Mouse (Mus musculus) midbrain, postnatal 0 days (tissue): ENCODE measurements at regions not wholly inside any gene's neighbourhood (a gene's known extent, or its start where the extent isn't known, plus 50 kb on each side); places are given as distances from the start of the nearest gene placed in this dataset.

ENCODE experiments used
- ATAC-seq: fragments of 200-750 bp; cut with Nextera tagmentation; 2 replicates; pipeline ENCODE4 v1.8.0; 2017; ENCODE audit warnings: moderate number of reproducible peaks, mild to moderate bottlenecking, moderate TSS enrichment, moderate library complexity; ENCODE audit not compliant: low FRiP score
- DNase-seq: peaks from one replicate; pipeline ENCODE4 v3.0.0-alpha.2; 2015; ENCODE audit warnings: low spot score
- H3K27ac ChIP-seq: fragments of 300-500 bp; sonication (generic); 2 replicates; pipeline ENCODE4 v1.5.1; 2014; ENCODE audit warnings: low read depth, mild to moderate bottlenecking, low read length, mixed read lengths
- H3K27me3 ChIP-seq: fragments of 300-500 bp; sonication (generic); 2 replicates; pipeline ENCODE4 v1.6.1; 2014; ENCODE audit warnings: low read length, control low read depth, mixed read lengths; ENCODE audit not compliant: insufficient read depth
- H3K36me3 ChIP-seq: fragments of 300-500 bp; sonication (generic); 2 replicates; pipeline ENCODE4 v1.6.1; 2014; ENCODE audit warnings: low read length, control low read depth, mixed read lengths; ENCODE audit not compliant: insufficient read depth
- H3K4me1 ChIP-seq: fragments of 300-500 bp; sonication (generic); 2 replicates; pipeline ENCODE4 v1.6.1; 2014; ENCODE audit warnings: mild to moderate bottlenecking, control low read depth, antibody characterized with exemption, low read length, mixed read lengths; ENCODE audit not compliant: insufficient read depth
- H3K4me2 ChIP-seq: fragments of 300-500 bp; sonication (generic); 2 replicates; pipeline ENCODE4 v1.6.1; 2014; ENCODE audit warnings: low read depth, mild to moderate bottlenecking, low read length, mixed read lengths; ENCODE audit not compliant: poor library complexity, severe bottlenecking
- H3K4me3 ChIP-seq: fragments of 300-500 bp; sonication (generic); 2 replicates; pipeline ENCODE4 v1.5.1; 2014; ENCODE audit warnings: low read depth, mild to moderate bottlenecking, low read length, moderate library complexity
- H3K9ac ChIP-seq: fragments of 300-500 bp; sonication (generic); replicated peaks from 2 replicates; pipeline ENCODE4 v1.6.1; 2014; ENCODE audit warnings: mild to moderate bottlenecking, low read length, moderate library complexity, mixed read lengths; ENCODE audit not compliant: poor library complexity, severe bottlenecking
- H3K9me3 ChIP-seq: fragments of 300-500 bp; sonication (generic); 2 replicates; pipeline ENCODE4 v1.6.1; 2016; ENCODE audit warnings: low read length, control low read depth
- CTCF ChIP-seq: IDR thresholded peaks from 2 replicates; pipeline ENCODE4 v1.5.1; 2016; ENCODE audit warnings: antibody characterized with exemption, mild to moderate bottlenecking
- WGBS: fragments of 180-500 bp; shearing (Covaris S2); extraction: QIAGEN DNeasy Blood & Tissue Kit; methylation state at CpG from one replicate; pipeline ENCODE4 v1.1.7; 2014; 5-methylcytosine and 5-hydroxymethylcytosine counted together

- WGBS, result 17% methylated on average over 15 of the region's 21 CpGs
- Histone ChIP-seq H3K27ac (no peak overlapping the region), H3K36me3 (no peaks in the 10 kb centered on the region), H3K4me3 (no peak overlapping the region), H3K4me1 (peaks cover 8% of the 10 kb centered on the region; the same call in 1 of the 2 replicates), H3K27me3 (peaks cover 4% of the 10 kb centered on the region; the same call in 1 of the 2 replicates), H3K9ac (no peak overlapping the region; the same call in 1 of the 2 replicates), H3K9me3 (no peaks in the 10 kb centered on the region), H3K4me2 (peak overlapping the region; percentile 20; the same call in 1 of the 2 replicates)
- TF ChIP-seq CTCF, result peak; percentile 99
- ATAC-seq (peak; percentile 43), DNase-seq (peak; percentile 94)
Measured at GRCm38 (mm10) chr7:37357647-37358395, 415.6 kb downstream of the Zfp536 start.

DNA sequence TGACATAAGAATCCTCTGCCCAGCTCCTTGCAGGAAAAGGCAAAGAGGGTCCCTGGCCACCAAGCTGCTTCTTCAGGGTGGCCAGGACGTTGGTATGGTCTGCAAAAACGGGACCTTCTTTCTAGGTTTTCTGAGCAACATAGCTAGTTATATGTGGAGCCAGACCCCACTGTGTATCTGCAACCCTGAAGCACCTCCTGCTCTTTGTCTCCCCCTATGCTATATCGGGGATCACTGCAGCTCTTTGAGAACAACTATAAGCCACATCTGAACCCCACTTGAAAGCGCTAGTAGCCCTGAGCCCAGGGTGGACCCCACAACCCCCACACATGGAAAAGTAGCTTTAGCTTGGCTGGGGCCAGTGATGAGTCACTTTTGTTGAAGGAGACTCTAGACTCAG, 414.9 kb downstream of the Zfp536 start:
- 66% methylated on average over 4 of the region's 4 CpGs for WGBS
- H3K4me1 ChIP-seq, result peaks cover 8% of the 10 kb centered on the region; the same call in 1 of the 2 replicates
- H3K27me3 ChIP-seq, result peaks cover 4% of the 10 kb centered on the region; the same call in 1 of the 2 replicates
- peak; percentile 32 for TF ChIP-seq CTCF
- H3K9ac ChIP-seq, result no peak overlapping the region; the same call in 1 of the 2 replicates
- H3K4me2 ChIP-seq, result no peak overlapping the region
- H3K27ac ChIP-seq, result no peak overlapping the region
- H3K36me3 ChIP-seq, result no peaks in the 10 kb centered on the region
- H3K9me3 ChIP-seq, result no peaks in the 10 kb centered on the region
- no peak for DNase-seq
- no peak overlapping the region for H3K4me3 ChIP-seq
- ATAC-seq, result no peak

- Histone ChIP-seq H3K27me3 (peaks cover 4% of the 10 kb centered on the region; the same call in 1 of the 2 replicates), H3K27ac (no peak overlapping the region), H3K4me3 (no peak overlapping the region), H3K9ac (no peak overlapping the region), H3K4me1 (peaks cover 8% of the 10 kb centered on the region; the same call in 1 of the 2 replicates), H3K9me3 (no peaks in the 10 kb centered on the region), H3K36me3 (no peaks in the 10 kb centered on the region), H3K4me2 (no peak overlapping the region)
- no peak for DNase-seq
- WGBS, result 75% methylated on average over 8 of the region's 8 CpGs
- no peak for ATAC-seq
- peak; percentile 4; the same call in 1 of the 2 replicates for TF ChIP-seq CTCF
Measured at GRCm38 (mm10) chr7:37359473-37359872, 414.0 kb downstream of the Zfp536 start.

- H3K4me1 ChIP-seq, result peaks cover 8% of the 10 kb centered on the region; the same call in 1 of the 2 replicates
- 17% methylated on average over 3 of the region's 3 CpGs for WGBS
- ATAC-seq (no peak), DNase-seq (peak; percentile 59)
- no peak overlapping the region for H3K4me3 ChIP-seq
- H3K9ac ChIP-seq, result no peak overlapping the region
- H3K4me2 ChIP-seq, result no peak overlapping the region
- peaks cover 4% of the 10 kb centered on the region; the same call in 1 of the 2 replicates for H3K27me3 ChIP-seq
- no peak overlapping the region for H3K27ac ChIP-seq
- TF ChIP-seq CTCF, result peak; percentile 99
- H3K9me3 ChIP-seq, result no peaks in the 10 kb centered on the region
- no peaks in the 10 kb centered on the region for H3K36me3 ChIP-seq
Measured at GRCm38 (mm10) chr7:37360171-37360570, 413.3 kb downstream of the Zfp536 start.

GRCm38 (mm10) chr7:37361802-37362441, 411.5 kb downstream of the Zfp536 start:
- ATAC-seq, result no peak
- no peak for TF ChIP-seq CTCF
- no peak overlapping the region for H3K27ac ChIP-seq
- peaks cover 8% of the 10 kb centered on the region; the same call in 1 of the 2 replicates for H3K4me1 ChIP-seq
- no peaks in the 10 kb centered on the region for H3K9me3 ChIP-seq
- peaks cover 4% of the 10 kb centered on the region; the same call in 1 of the 2 replicates for H3K27me3 ChIP-seq
- no peak overlapping the region for H3K9ac ChIP-seq
- H3K4me2 ChIP-seq, result peak overlapping the region; percentile 49
- peak; percentile 62 for DNase-seq
- peak overlapping the region; percentile 16 for H3K4me3 ChIP-seq
- WGBS, result 3% methylated on average over 16 of the region's 16 CpGs
- no peaks in the 10 kb centered on the region for H3K36me3 ChIP-seq
